Mouse (Mus musculus) frontal cortex, postnatal 25 days (tissue): ENCODE measurements around the gene Nfe2.
A peak's percentile ranks its signal among the peaks of the same experiment; 100 is the strongest.
"Not testable (repeated sequence)": the region's sequence is repeated elsewhere in the genome, so short reads cannot be mapped to it uniquely, and the experiment has no call there.

Experiments
- DNase-seq, 2 experiments: peaks; one replicate each; pipeline ENCODE4 v3.0.0; 2022; ENCODE audit warnings: low spot score in 2 of 2

Nfe2 gene

GRCm38 (mm10) chr15:103250195-103250740, 7.9 kb downstream of the Nfe2 start:
- DNase-seq = no peak

- not testable (repeated sequence) for DNase-seq
Measured at GRCm38 (mm10) chr15:103249511-103249910, 8.7 kb downstream of the Nfe2 start.

- DNase-seq = no peak
Measured at GRCm38 (mm10) chr15:103248401-103249313, 9.5 kb downstream of the Nfe2 start.

- DNase-seq = no peak
Measured at GRCm38 (mm10) chr15:103247782-103248400, 10.3 kb downstream of the Nfe2 start.

- DNase-seq = no peak
Measured at GRCm38 (mm10) chr15:103247078-103247781, 11.0 kb downstream of the Nfe2 start.

- DNase-seq = no peak
Measured at GRCm38 (mm10) chr15:103245616-103246015, 12.6 kb downstream of the Nfe2 start.

GRCm38 (mm10) chr15:103242885-103243284, 15.3 kb downstream of the Nfe2 start:
- no peak for DNase-seq

GRCm38 (mm10) chr15:103241071-103242018, 16.9 kb downstream of the Nfe2 start:
- not testable (repeated sequence) for DNase-seq

- peak; percentile 87 to 90 for DNase-seq
Measured at GRCm38 (mm10) chr15:103240160-103241028, 17.8 kb downstream of the Nfe2 start, which contains the start of gene Hnrnpa1. Gene Hnrnpa1 (plus strand): TSS chr15:103240432.

- peak; percentile 94 to 96 for DNase-seq
Measured at GRCm38 (mm10) chr15:103239685-103240159, 18.5 kb downstream of the Nfe2 start, which contains the start of gene Cbx5. Gene Cbx5 (minus strand): TSS chr15:103239816.

- peak; percentile 78 to 84 for DNase-seq
Measured at GRCm38 (mm10) chr15:103239130-103239684, 19.0 kb downstream of the Nfe2 start.

GRCm38 (mm10) chr15:103237295-103237694, 20.9 kb downstream of the Nfe2 start:
- DNase-seq = no peak

GRCm38 (mm10) chr15:103233119-103233518, 25.1 kb downstream of the Nfe2 start:
- no peak for DNase-seq

GRCm38 (mm10) chr15:103228904-103229303, 29.3 kb downstream of the Nfe2 start:
- no peak for DNase-seq

- no peak for DNase-seq
Measured at GRCm38 (mm10) chr15:103227572-103227971, 30.6 kb downstream of the Nfe2 start.

- DNase-seq = no peak
Measured at GRCm38 (mm10) chr15:103227022-103227421, 31.2 kb downstream of the Nfe2 start.

GRCm38 (mm10) chr15:103224161-103224560, 34.0 kb downstream of the Nfe2 start:
- DNase-seq = no peak

- no peak for DNase-seq
Measured at GRCm38 (mm10) chr15:103221386-103221785, 36.8 kb downstream of the Nfe2 start.

GRCm38 (mm10) chr15:103220785-103221184, 37.4 kb downstream of the Nfe2 start:
- no peak for DNase-seq
